Mouse (Mus musculus) embryo, embryonic 11 days (tissue): ENCODE measurements at regions not wholly inside any gene's neighbourhood (a gene's known extent, or its start where the extent isn't known, plus 50 kb on each side); places are given as distances from the start of the nearest gene placed in this dataset.

Experiments
- DNase-seq: peaks from one replicate; pipeline ENCODE4 v3.0.0-alpha.2; 2015

- no peak for DNase-seq
These were observed 426.6 kb upstream of the Rgma start for GRCm38 (mm10) chr7:72948666-72949065.

GRCm38 (mm10) chr7:72949886-72950285, 425.4 kb upstream of the Rgma start:
- DNase-seq, result no peak

DNA sequence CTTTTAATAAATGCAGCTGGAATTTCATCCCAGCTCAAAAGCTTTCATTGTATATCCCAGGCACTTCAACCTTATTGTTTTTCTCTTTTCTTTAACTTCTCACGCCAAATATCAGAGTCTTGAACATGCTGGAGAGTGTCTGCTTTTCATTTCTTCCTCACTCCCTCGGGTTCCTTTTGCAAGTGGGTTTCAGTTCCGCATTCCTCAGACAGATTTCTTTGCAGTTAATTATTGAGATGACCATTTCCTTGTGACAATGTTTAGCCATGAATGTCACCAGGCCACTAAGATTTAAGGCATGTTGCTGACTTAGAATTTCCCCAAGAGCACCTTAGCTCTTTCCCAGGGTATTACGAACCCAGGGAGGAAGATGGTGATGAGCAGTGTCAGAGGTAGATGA, 417.6 kb upstream of the Rgma start:
- no peak for DNase-seq

DNA sequence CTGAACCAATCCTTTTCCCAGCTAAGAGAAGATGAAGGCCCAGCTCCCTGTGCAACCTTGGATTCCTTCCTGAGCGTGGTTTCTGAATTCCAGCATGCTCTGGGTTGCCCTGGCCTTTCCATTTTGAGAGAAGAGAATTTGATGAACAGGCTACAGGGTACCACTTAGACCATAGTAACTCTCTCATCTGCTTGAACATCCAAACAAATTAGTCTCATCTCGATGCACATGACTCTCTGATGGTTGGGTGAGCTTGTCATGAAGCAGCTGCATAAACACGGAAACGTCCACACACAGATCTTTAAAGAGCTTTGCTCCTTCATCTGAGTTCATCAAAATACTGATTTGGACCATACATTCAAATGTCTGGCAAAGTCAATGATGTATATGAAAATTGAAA, 414.0 kb upstream of the Rgma start:
- no peak for DNase-seq

DNA sequence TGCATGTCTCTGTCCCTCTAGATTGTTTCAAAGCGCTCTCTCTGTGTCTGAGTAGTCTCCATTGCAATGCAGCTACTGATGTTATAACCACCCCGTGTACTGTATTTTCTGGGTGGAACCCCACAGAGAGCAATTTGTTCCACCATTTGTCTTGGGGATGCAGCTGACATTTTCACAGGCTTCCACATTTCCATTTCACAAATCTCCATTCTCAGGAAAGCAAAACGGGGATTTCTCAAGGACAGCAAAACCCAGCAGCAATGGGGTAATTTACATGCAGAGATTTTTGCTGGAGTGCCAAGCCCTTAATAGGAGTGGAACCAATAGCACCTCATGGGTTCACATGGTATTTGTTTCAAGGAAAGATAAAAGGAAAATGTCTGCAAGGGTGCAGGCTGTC, 412.5 kb upstream of the Rgma start:
- DNase-seq, result no peak

- no peak for DNase-seq
These were observed 411.4 kb upstream of the Rgma start for GRCm38 (mm10) chr7:72963908-72964307.

DNA sequence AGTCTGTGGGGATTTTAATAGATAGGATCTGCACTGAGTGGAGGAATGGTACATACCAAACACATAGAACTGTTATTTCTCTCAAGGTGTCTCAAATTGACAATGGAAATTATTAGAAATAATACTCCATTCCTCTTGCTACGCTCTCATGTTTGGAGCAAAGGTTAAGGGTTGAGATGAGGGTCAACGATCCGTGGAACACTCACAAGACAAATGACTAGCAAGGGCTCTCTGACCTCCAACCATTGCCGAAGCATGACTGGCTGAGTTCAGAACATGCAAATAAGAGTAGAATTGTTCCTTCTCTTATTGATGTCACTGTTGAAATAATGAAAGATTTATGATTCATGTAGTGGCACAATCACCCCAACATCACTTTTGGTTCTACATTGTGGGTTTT, 407.1 kb upstream of the Rgma start:
- no peak for DNase-seq

GRCm38 (mm10) chr7:72971506-72972267, 403.6 kb upstream of the Rgma start:
- no peak for DNase-seq

DNA sequence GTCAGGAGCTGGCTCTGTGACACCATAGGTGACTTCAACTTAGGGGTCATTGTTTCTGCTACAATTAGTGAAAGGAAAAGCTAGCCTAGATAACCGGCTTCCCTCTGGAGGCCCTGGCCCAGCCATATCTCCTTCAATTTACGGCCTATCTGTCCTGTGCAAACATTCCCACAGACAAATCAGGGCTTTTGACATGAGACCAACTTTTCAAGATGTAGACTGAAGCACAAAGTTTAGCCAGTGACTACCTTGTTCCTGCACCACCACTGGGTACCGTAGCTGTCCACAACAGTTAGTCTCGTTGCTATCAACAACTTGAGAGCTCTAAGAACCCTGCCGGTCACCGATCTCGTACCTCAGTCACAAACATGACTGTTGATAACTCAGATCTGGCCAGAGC, 402.9 kb upstream of the Rgma start:
- DNase-seq, result no peak

- DNase-seq, result no peak
These were observed 401.5 kb upstream of the Rgma start for GRCm38 (mm10) chr7:72973771-72974170.

- no peak for DNase-seq
These were observed 400.9 kb upstream of the Rgma start for GRCm38 (mm10) chr7:72974384-72974783.

- peak; percentile 28 for DNase-seq
These were observed 384.5 kb upstream of the Rgma start for GRCm38 (mm10) chr7:72990559-72991429.

- DNase-seq, result peak; percentile 6
These were observed 376.9 kb upstream of the Rgma start for GRCm38 (mm10) chr7:72998374-72998773.

DNA sequence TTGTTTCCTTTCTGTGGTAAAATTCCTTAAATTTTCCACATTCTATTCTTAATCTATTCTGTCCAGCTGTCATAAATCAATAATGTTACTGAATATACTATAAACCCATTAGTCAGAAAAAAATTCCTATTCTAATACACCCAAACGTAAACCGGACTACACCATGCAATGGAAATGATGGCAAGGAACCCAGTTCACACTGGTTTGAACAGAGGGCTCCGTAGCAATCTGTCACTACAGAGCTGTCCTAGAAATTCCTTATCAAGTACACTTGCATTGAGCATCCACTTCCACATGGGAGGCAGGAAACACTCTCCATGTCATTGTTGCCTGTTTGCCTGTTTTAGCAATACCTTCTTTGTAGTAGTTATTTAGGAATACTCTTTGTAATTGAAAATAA, 356.2 kb upstream of the Rgma start:
- no peak for DNase-seq

GRCm38 (mm10) chr7:73019764-73020354, 355.4 kb upstream of the Rgma start:
- DNase-seq, result no peak

DNA sequence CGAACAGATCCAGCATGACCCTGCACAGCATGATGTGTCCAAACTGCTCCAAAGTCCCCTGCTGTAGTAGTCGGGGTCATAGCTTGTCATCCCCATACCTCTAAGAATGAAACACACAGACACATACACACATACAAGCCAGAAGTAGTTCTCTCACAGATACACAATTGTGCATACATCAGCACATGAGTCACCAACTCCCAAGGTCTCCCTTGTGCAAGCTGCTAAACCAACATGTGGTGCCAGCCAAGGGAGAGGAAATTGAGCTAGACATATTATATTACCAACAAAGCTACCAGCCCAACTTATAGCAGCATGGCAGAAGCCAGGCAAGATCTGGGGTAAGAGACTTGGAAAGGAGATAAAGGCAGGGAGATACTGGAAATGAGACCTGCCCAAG, 353.5 kb upstream of the Rgma start:
- no peak for DNase-seq

- no peak for DNase-seq
These were observed 349.7 kb upstream of the Rgma start for GRCm38 (mm10) chr7:73025640-73026039.

- DNase-seq, result no peak
These were observed 346.4 kb upstream of the Rgma start for GRCm38 (mm10) chr7:73028952-73029351.

- no peak for DNase-seq
These were observed 343.9 kb upstream of the Rgma start for GRCm38 (mm10) chr7:73031407-73031806.

- peak; percentile 34 for DNase-seq
These were observed 342.9 kb upstream of the Rgma start for GRCm38 (mm10) chr7:73032316-73032980.

GRCm38 (mm10) chr7:73036801-73037555, 338.3 kb upstream of the Rgma start:
- DNase-seq, result peak; percentile 21

- no peak for DNase-seq
These were observed 337.7 kb upstream of the Rgma start for GRCm38 (mm10) chr7:73037638-73038037.
